Mouse (Mus musculus) heart, embryonic 16.5 days (tissue): ENCODE data around the gene Kdelc2. TPM values are rescaled to one million over a fixed set of nuclear protein-coding genes. Genes with fewer than 3 reads are reported as not detected.

Source experiments
- microRNA-seq: library from miRNA; unstranded; fragments of <30 nt; microRNA quantifications from one replicate; pipeline ENCODE4, GENCODE M21; 2017
- polyA plus RNA-seq: library from polyadenylated mRNA; unstranded; fragments of >200 nt; fragmentation: Nextera tagmentation; extraction: Ambion mirVana; gene quantifications from 2 replicates; pipeline ENCODE4 v1.2.1, GENCODE M21; 2015

The Kdelc2 gene
- polyA plus RNA-seq, 1 experiment from 2014 or later, result 21.9 TPM

Small RNA genes lying within 50 kb of the gene (microRNA-seq; reads per million reads assigned to microRNA genes)
- gene Mir130c, result not detected

Other genes with a start within 250 kb of the Kdelc2 start
- 16.1 and 20.4 TPM in 2 replicates for gene Ddx10, start 136.0 kb upstream of the Kdelc2 start, polyA plus RNA-seq
- 0.14 and 0.92 TPM in 2 replicates for gene Exph5, start 82.4 kb upstream of the Kdelc2 start, polyA plus RNA-seq
- 0.92 and 0.99 TPM in 2 replicates for gene 4930550C14Rik, start 18.3 kb downstream of the Kdelc2 start, polyA plus RNA-seq
- 5.8 and 6.2 TPM in 2 replicates for gene Atm, start 152.7 kb downstream of the Kdelc2 start, polyA plus RNA-seq
- gene Npat, start 153.0 kb downstream of the Kdelc2 start, polyA plus RNA-seq, result 11.2 and 11.7 TPM in 2 replicates
- 220 and 242 TPM in 2 replicates for gene Acat1, start 226.4 kb downstream of the Kdelc2 start, polyA plus RNA-seq